Mouse (Mus musculus) right cerebral cortex, postnatal 36 days (tissue): ENCODE data around the gene 1700003E16Rik.
"Not testable (repeated sequence)": the region's sequence is repeated elsewhere in the genome, so short reads cannot be mapped to it uniquely, and the experiment has no call there.

Experiments used
- DNase-seq, 2 experiments: peaks; one replicate each; pipeline ENCODE4 v3.0.0; 2022; ENCODE audit warnings: low spot score in 2 of 2, mixed read lengths in 1 of 2

Gene 1700003E16Rik

DNA sequence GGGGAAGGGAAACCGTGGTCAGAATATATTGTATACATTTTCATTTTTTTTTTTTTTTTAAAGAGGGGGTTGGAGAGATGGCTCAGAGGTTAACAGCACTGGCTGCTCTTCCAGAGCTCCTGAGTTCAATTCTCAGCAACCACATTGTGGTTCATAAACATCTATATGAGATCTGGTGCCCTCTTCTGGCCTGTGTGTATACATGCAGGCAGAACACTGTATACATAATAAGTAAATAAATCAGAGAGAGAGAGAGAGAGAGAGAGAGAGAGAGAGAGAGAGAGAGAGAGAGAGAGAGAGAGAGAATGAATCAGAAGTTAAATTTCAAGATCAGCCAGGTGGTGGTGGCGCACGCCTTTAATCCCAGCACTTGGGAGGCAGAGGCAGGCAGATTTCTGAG, 3.3 kb downstream of the 1700003E16Rik start:
- not testable (repeated sequence) for DNase-seq

DNA sequence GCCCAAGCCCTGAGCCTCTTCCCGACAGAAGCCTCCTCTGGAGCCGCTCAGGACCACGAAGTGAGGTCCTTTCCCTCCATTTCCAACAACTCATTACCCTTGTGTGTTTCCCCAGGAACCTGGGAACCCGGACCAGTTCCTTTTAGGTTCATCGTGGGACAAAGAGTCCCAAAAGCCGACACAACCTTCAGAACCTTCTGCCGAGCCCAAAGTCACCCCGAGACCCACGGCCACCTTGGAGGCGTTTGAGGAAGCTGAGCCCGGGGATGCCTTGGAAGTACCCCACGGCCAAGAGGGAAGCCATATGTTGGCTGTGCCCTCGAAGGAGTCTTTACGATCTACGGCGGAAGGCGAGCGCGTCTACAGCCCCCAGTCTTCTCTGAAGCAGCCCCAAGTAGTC, 5.2 kb downstream of the 1700003E16Rik start:
- no peak for DNase-seq

DNA sequence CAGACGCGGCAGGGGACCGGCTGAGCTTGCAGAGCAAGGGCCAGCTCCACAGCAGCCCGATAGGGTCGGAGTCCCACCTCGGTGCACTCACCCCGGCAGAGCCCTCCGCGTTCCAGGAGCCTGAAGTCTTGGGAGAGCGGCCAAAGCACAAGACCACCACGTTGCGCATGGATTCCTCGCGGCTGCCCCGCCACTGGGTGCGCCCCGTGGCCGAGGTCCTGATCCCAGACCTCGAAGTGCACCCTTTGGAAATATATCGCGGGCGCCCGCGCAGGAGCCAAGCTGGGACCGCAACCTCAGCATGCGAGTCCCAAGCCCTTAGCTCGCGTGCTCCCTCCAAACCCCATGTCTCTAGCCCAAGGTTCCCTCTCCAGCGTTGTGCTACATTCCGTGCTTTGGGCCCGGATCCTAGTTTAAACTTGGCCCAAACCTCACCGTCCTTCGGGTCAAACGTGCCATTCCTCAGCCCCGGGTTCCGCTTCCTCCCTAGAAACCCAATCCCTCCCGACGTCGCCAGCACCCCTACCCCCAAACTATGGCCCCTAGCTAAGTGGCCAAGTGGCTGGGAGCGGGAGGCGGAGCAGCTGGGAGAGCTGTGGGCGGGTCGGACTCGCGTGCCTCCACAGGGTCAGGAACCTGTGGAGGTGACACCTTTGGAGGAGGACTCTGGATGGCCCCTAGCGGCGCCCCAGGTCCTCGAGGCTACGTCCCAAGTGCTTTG, 5.9 kb downstream of the 1700003E16Rik start:
- no peak for DNase-seq

DNA sequence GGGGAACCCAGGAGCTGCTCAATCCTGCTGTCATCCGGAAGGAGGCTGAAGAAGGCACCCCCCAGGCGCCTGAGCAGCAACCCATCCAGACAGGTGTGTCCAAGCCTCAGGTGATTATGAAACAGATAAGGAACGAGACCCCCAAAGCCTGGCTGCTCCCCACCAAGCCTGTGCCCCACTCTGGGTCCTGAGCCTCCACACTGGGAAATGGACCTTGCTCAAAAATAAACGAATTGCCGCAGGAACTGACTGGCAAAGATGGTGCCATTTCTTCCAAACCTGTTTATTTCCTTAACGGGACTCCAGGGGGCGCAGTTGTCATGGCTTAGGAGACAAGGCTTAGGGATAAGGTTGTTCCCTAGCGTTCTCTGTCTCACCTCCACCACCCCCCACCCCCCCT, 6.5 kb downstream of the 1700003E16Rik start:
- no peak for DNase-seq

DNA sequence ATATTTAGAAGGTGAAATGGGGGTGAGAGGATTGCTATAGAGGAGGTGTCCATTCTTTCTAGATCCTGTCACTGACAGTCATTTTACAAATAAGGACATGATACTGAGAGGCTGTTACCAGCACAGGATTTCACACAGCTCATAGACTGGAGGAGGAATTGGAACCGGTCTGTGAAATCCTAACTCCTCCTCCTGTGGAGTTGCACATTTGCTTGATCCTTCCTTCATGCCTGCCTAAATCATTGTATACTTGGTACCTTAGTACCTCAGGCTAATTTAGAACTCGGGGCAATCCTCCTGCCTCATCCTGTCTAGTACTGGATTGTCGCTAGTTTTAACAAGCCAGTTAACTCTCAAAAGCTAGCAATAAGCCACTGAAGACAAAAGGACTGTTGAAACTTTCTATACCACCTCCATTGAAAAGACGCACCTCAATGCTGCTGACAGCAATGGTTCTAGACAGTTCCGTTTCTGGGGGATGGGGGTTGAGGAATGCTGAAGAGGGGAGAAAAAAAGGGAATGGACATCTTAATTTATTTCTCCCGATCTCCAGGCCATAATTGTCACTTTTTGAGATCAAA, 8.9 kb downstream of the 1700003E16Rik start:
- DNase-seq: no peak

DNA sequence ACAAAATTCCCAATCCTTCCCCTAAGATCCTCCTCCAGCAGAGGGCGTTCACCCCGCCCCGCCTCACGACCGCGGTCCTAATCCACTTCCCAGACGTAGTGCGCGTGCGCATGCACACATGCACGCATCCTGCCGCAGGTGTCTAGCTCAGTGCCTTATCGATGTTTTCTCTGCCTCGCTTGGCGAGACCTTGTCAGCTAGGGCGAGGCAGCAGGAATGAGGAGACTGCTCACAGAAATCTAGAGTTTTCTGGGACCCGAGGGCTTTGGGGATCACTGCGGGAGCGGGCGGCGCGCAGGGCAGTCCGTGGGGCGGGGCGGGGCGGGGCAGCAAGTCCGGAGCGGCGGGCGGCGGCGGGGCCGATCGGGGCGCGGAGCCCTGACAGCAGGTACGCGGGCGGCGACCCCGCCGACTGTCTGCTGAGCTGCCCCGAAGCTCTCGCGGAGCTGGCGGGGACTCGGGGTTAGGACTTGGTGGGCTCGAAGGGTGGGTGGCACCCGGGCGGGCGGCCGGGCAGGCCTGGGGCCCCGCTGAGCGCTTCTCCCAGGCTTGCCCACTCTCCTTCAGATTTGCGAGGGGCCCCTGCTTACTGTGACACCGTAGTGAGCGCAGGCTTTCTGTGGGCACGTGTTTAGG, 9.5 kb downstream of the 1700003E16Rik start, which contains the start of gene Dctn1:
TSS of gene Dctn1 (plus strand) at position 314 of the 636 bp plus-strand sequence.
- DNase-seq: peak; percentile 86 to 89

DNA sequence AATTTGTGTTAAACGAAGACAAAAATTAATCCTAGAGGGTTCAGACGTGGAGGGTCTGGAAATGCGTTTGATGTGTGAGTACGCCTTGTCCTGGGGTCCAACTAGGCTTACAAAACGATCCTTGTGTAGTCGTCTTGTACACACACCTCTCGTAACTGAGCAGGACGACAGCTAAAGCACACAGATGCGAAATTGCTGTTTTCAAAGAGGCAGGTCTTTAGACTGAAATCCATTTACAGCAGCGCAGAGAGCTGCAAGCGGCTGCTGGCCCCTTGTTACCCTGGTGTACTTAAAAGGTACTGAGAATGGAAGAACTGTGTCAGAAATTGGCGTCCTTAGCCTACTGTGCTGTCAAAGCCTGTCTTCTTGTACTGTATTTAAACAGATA, 10.0 kb downstream of the 1700003E16Rik start:
- no peak for DNase-seq

DNA sequence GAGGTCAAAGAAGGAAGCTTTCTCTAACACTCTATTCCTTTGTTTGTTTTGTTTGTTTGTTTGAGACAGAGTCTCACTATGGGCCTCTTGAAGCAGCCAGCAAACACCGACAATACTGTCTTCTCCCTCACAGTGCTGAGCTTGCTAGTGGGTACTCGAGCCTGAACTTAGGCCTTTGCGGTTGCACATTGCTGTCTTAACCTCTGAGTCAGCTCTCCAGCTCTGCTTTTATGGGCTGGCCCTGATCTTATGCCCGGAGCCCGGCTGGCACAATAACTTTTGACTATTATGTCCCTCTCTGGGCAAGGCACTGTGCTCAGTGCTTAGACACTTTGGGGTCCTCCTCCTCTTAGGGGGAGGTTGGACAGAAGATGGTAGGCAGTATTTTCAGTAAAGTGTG, 13.7 kb downstream of the 1700003E16Rik start:
- DNase-seq: no peak

DNA sequence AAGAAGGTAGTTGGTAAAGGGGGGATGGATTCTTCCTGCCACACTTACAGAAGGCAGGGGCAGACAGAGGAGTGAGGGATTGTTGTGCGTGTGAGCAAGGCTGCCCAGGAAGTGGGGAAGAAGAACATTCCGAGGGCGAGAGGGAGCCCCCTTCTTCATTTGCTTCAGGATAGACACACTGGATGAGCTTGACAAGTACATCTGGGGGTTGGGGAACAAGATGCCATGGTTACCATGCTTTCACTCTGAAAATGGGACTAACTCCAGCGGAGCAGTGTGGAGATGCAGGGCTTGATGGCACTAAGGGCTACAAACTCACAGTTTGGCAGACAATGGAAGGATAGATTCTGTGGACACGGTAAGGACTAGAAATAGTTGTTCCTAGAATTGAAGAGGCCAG, 14.9 kb downstream of the 1700003E16Rik start:
- no peak for DNase-seq

DNA sequence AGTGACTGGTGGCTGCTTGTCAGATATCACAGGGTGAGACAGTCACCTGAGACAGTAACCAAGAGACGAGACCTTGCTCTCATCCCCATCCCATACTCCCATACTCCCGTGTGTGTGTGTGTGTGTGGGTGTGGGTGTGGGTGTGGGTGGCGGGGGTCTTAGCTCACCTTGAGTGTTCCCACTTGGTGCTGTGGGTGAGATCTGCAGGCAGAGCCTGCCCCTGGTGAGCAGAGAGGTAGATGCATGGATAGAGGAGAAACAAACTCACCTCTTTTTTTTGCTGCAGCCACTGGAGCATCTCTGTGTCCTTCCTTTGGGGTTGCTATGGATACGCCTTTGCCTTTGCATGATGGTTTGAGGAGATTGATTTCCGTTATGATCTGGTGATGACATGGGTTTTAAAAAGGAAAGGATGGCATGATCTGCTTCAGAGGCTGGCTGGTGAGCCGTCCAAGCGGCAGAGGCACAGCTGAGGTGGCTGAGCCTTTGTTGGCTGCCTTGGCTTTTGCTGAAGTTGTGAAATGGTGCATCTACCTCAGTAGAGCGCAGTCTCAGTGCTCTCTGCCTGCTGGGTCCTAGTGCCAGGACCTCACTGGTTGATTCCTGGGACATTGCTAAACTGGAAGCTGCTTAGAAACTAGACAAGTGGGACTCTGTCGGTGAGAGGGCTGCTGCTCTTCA, 16.2 kb downstream of the 1700003E16Rik start:
- peak; percentile 67 to 76 for DNase-seq

DNA sequence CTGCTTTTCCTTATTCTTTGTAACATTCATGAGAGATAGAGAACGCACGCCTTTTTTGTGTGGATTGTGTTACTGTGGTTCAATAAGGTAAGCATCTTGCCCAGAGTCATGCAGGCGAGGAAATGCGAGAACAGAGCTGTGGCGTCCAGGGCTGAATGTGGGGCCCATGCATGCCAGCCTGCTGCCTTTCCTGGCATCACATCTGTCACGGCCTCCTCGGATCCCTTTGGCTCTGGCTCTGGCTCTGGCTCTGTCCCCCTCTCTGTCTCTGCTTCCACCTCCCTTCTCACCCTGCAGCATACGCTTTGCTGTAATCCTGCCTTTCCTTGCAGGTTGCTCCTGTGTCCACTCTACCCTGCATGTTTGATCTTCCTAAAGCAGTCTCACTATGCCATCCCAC, 19.8 kb downstream of the 1700003E16Rik start:
- no peak for DNase-seq

DNA sequence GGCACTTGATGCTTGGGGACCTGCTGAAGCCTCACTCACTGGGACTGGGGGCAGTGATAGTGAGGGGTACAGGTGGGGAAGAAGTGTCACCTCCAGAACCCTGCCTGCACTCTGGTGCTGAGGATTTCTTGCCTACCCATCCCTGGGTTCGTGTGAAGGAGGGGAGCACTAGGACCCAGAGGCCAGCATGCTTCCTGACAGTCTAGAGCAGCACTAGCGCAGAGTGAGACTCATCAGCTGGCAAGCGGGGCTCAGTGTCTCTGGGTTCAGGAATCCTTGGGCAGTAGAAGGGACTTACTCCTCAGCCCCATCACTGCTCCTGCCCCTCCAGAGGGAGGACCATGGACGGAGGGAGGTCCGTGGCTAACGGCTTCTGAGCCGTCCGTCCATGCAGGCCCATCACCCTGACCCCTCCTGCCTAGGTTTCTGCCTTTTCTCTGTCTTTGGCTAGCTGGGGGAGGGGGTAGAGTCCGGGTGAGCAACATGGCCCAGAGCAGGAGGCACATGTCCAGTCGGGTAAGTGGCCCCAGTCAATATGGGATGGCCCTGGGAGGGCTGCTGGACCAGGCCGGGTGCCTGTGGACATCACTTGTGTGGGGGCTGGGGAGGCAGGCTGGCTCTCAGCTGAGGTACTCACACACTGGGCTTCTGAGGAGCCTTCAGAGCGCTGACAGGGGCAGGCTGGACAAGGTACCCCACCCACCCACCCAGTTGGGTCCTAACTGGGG, 23.4 kb downstream of the 1700003E16Rik start:
- DNase-seq: peak; percentile 80 to 81

DNA sequence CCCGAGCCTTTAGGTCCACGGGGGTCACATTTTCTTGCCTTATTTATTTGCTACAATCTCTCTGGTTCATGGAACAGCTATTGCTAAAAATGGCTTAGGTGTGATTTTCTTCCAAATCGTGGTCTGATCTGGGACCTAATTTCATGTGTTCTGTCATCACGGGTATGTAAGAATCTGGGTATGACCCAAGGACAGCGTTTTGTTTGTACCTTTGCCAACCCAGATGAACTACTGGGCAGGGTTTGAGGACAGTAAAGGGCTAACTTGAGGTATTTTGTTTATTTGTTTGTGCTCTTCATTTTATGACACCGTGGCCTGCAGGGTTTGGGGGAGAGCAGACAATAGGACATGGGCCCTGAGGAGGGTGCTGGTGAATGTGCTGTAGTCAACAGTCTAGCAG, 24.4 kb downstream of the 1700003E16Rik start:
- no peak for DNase-seq

DNA sequence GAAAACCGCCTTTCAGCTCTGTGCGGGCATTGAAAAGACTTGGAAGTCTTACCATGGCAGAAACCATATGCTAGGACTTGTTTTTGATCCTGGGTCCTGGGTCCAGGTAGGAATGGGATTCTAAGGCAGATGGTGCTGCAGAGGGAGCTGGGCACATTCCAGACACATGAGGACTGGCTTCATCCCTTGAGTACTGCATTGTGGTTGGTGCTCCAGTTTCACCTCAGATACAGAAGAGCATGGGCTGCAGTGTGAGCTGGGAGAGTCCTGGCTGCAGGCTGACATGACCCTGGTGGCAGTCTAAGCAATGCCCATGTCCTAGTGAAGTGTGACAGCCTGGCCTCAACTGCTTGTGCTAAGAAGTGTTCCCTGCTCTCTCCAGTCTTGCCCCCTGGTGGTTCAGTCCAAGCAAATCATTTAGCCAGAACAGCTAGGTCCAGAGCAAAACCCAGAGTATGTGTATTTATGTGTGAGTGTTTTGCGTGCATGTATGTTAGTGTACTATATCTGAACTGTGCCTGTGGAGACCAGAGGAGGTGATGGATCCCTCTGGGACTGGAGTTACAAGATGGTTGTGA, 28.7 kb downstream of the 1700003E16Rik start:
- DNase-seq: no peak

DNA sequence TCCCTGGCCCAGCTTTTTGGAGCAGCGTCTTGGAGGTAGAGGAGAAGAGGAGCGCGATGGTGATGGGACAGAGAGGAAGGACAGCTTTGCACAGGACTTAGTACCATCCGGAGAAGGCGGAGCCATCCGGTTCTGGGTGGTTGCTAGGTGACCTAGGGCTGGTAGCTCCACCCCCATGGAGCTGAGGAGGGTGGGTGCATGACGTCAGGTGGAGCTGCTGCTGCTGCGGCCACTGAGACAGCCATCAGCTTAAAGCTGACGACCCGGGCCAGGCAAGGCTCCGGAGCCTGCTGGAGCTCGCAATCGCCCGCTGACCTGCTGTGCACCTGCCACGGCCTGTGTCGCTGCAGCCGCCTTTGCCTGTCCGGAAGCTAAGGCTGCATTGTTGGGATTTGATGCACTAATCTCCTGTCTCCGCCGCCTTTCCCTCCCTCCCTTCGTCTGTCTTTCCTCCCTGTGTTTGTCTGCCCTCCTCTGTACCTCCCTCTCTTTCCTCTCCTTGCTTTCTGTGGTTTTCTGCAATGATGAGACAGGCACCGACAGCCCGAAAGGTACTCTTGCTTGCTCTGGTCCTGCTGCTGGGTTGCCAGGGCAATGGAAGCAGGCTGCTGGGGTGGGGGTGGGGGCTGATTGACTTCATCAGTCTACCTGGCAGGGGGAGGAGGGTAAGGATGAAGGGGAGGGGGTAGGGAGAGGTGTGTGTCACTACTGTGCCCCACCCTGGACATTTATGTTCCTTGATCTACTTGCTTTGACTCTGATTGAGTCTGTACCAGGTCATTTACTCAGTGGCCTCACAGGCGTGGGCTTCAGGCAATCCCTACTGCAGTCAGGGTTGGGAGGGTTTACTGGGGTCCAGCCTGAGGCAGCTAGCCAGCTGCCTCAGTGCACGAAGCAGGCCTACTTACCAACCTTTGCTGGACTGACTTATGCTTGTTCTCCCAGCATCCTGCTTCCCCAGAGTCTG, 30.0 kb downstream of the 1700003E16Rik start:
- peak; percentile 87 to 94 for DNase-seq

DNA sequence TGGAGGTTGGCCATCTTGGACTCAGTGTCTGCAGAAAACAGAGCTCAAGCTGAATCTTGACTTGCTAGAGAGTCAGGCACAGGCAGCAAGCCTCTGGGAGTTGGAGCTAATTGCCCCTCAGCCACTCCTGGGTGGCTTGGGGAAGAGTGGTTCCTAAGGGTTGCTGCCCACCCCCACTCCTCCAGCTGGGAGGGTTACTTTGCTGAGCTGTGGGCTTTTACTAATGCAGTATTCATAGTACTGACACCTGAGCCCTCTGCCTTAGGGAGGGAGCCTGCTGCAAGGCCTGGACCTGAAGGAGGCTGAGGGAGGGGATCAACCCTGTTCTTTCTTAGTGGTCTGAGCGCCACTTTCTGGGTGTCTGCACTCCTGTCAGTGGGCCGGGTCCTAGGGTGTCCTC, 30.7 kb downstream of the 1700003E16Rik start:
- no peak for DNase-seq

DNA sequence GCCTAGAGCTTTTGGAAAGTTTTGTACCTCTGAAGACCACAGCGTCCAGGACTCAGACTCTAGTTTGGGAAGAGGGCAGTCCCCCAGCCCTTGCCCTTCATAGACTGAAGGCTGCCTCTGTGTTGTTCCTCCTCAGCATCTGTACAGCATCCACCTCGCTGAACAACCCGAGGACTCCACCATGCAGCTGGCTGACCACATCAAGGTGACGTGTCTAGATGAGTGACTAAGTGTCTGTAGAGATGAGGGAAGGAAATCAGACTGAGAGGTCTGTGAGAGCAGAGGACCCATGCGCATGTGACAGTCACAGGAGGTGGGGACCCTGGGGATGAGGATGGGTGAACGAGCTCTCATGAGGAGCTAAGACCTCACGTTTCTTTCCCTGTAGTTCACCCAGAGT, 37.4 kb downstream of the 1700003E16Rik start:
- DNase-seq: no peak

DNA sequence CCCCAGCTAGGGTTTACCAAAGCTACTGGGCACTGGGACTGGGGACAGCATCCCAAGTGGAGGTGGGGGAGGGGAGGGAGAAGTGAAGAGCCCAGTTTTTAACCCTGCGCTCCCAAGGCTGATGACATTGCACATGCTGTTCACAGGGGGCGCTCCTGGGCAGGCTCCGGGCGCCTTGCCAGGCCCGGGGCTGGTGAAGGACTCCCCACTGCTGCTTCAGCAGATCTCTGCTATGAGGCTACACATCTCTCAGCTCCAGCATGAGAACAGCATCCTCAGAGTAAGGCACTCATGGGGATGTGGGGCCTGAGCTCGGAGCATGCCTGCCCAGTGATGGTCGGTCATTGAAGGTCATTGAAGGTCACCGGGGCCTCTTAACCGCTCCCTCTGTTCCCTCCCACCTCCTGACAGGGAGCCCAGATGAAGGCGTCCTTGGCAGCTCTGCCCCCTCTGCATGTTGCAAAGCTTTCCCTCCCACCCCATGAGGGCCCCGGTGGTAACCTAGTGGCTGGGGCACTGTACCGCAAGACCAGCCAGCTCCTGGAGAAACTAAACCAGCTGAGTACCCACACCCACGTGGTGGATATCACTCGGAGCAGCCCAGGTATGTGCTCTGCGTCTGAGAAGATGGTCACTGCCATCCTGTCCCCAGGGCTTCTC, 41.3 kb downstream of the 1700003E16Rik start:
- peak; percentile 45 to 57 for DNase-seq

DNA sequence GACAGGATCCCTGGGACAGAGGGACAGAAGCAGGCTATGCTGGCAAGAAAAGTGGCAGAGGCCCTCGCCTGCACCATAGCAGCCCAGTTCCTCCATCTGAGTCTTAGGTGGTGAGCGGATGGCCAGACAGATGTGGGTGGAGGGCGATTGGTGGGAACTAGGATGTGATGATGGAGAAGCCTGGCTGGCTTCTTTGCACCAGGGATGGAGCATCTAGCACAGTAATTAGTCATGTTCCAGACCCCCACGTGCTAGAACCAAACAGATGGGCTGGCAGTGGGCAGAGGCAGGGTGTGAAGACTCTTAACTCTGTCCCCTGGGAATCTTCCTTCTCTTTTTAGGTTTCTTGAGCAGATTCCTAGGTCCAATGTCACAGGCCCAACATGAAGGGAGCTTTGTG, 47.1 kb downstream of the 1700003E16Rik start:
- no peak for DNase-seq

DNA sequence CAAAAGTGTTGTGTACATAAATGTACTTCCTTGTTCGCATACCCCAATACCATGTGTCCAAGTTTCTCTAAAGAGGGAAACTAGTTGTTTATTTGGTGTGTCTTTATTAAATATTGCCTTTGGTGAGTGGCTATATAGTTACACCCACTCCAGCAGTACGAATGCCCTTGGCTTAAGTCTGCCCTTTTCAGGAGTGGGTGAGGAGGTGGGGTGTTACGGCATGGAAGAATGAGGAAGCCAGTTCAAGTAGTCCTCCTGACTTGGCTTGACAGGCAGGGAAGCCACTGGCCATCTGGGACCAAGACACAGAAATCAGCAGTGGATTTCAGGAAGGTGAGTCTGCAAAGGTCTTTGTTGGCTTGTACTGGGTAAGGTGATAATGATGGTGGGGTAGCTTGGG, 49.6 kb downstream of the 1700003E16Rik start:
- DNase-seq: no peak
